Mouse (Mus musculus) cerebellum, postnatal 36 days (tissue): ENCODE measurements at regions not wholly inside any gene's neighbourhood (a gene's known extent, or its start where the extent isn't known, plus 50 kb on each side); places are given as distances from the start of the nearest gene placed in this dataset.

Source experiments
- DNase-seq, 2 experiments: peaks; one replicate each; pipeline ENCODE4 v3.0.0; 2021 to 2022; ENCODE audit warnings: mixed read lengths in 2 of 2

DNA sequence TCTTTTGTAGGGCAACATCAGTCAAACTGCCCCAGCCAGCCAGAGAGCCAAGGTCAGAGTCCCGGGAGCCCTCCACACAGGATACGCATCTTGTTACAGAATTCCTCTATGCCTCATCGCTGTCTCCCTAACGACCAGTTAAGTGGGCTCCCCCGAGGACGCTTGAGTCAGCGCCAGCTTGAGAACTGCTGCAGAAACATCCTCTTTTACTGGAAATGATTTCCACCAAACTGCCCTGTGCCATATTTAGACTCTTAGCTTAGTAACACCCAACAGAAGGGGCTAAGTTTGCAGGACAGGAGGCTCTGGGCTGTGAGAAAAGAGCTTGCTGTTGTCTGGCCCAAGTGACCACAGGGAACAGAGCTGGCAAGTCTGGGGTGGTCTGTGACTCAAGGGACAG is 357.0 kb downstream of the Setd4 start:
- DNase-seq, result no peak

- no peak for DNase-seq
Measured at GRCm38 (mm10) chr16:93245738-93246137, 358.1 kb downstream of the Setd4 start.

- no peak for DNase-seq
Measured at GRCm38 (mm10) chr16:93238898-93239297, 365.0 kb downstream of the Setd4 start.

DNA sequence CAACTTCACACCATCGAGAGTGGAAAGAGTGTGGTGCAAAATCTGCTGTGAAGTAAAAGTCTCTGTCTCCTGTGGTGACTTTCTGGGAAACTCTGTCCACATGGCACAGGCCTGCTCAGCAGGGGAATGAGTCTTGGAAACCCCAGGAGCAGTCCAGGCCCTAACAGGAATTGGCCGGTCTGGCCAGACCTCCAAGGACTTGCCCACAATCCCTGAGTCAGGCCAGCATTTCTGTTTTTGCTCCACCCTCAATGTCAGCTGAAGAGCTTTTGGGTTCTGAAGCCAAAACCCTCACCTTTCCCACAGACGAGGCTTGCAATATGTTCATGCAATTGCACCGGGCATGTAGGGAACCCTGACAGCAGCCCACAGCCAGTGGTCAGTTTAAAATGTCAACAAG is 365.5 kb downstream of the Setd4 start:
- no peak for DNase-seq

DNA sequence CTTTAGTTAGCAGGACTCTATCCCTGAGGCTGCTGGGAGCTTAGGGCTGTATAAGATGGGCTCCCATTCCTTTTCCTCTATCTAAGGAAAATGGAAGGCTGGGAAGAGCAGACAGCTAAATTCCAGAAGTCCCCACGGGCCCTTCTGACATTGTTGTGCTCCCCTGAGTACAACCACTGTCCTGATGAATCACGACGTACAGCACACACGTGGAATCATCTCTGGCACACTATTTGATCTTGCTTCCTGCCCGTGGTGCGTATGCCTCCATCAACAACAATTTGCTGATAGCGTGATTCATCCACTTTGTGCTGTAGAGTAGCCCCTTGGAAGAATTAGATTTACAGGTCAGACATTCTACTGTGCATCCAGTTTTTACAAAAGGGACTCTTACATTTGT is 378.2 kb downstream of the Setd4 start:
- DNase-seq, result no peak

DNA sequence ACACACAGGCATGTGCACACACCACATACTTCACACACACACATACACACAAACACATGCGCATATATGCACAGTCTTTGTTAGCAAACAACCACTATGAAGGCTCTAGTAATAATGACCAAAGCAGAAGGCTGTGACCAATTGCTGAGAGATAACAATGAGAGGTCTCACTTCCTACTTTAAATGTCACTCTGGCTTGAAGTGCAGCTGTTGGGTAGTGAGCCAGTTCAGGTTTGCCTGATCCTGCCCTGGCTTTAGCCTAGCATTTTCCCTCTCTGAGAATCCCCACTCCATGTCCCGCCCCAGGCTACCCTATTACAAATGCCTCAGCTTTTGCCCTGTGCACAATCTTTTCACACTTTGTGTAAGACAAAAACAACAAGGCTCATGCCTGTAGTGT is 378.7 kb downstream of the Setd4 start:
- no peak for DNase-seq

DNA sequence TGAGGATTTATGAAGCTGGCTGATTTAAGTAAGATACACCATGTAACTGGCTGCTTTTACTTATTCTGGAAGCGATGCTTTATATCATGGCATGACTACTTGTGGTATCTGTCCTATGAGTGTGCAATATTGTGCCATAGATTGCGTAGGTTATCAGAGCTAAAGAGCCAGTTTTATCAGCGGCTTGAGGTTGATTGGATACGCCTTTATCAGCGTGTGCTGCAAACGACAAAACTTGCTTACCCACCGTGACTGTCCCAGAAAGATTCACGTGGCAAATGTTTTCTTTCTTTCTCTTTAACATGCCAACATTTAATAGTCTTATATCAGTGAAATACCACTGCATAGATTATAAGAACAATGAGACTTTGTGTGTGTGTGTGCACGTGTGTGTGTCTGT is 384.1 kb downstream of the Setd4 start:
- DNase-seq, result no peak

DNA sequence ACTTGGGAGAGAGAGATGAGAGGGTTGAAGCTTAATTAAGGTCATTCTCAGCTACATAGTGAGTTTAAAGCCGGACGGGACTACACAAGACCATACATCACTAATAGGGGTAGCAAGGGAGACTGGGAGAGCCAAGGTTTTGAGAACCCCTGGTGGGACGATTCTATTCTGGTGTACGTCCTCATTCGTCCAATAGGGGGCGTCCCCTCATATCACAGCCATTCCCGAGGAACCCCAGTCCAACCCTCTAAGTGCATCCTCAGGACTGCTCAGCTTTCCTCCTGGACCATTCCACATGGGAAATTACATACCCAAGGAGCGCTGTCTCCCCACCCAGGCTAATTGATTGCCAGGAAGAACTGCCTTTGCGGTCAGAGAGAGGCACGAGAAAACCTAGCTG is 385.5 kb downstream of the Setd4 start:
- DNase-seq, result no peak

DNA sequence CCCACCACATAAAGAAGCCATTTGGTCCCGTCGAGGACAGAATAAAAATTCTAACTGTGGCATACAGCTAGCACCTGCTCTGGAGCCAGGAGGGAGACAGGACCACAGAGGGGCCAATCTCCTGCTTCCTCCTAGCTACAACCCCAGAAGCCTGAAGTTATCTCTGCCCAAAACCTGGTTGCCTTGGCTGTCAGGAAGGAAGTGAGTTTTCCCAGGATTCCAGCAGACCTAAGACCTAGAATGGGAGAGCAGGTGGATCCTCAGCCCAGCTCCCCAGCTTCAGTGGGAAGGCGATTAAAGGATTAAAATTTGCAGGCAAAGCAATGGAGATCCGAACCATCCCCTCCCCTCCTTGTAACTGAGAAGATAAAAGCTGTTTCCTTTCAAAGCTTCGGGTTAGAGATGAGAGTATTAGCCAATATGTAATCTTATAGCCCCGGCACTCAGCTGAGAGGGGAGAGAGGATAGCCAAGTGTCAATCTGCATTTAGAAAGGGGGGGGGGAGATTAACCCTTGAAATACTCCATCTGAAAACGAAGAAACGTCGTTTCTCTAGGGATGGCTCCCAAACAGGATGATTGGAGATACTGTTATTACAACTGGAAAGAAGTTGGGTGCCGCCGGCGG is 386.1 kb downstream of the Setd4 start:
- no peak for DNase-seq

- no peak for DNase-seq
Measured at GRCm38 (mm10) chr16:93215630-93216029, 388.2 kb downstream of the Setd4 start.

DNA sequence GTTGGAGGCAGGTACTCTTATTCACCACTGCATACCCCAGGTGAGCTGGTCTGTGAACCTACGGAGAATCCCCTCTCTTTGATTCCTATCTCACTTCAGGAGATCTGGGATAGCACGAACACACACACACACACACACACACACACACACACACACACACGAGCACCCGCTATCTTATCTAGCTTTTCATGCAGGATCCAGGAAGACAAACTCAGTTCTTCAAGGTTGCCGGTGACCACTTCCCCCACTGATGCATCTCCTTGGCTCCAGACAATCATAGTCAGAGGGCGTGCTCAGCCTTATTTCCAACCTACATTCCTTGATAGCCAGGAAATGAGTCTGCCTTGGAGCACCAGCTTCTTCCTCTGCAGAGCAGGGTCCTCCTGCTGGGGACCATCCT is 387.7 kb upstream of the Runx1 start:
- no peak for DNase-seq

DNA sequence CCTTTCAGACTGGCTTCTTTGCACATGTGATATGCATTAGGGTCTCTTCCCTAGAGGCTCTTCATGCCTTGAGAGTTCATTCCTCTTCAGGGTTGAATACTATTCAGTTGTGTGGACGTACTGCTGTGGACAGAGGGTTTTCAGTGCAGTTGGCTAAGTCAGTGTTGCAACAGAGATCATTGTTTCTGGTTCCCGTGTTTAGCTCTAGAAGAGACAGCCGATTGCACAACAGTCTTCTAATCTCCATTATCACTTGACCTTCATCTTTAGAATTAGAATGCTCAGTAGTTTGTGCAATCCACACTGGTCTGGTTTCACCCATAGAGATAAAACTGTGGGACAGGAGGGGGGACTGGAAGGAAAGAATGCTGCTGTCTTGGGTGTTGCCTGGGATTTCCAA is 381.7 kb upstream of the Runx1 start:
- DNase-seq, result no peak

- no peak for DNase-seq
Measured at GRCm38 (mm10) chr16:93207217-93207616, 381.3 kb upstream of the Runx1 start.

DNA sequence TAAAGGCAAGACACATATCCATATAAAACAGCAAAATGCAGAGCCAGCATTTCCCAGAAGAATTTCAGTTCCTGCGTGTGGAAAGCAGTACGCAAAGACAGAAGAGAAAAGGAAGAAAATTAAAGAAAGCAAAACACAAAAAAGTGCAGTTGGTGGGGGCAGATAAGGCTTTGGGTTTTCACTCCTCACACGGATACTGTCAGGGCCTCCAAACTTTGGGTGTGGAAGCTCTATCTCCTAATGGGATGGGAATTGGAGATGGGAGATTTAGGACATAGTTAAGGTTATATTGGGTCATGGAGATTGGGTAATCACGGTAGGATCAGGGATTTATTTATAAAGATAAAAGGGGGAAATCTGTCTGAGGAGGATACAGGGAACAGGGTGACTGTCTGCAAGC is 380.4 kb upstream of the Runx1 start:
- DNase-seq, result no peak

DNA sequence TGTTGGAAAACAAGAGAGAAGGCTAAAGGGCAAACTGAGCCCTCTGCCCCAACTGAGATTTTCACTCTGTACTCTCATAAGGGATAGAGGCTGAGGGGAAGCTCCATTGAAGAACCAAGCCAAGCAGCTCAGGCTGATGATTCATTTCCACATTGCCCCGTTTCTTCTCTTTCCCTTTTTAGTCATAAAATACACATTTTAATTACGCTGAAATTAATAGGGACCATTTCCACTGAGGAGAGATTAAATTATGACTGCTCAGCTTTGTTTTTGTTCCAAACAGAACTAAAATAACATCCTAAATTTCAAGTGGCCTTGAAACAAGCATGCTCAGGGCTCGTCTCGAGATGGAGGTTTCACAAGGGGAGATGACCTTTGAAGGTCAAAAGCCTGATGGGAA is 378.7 kb upstream of the Runx1 start:
- DNase-seq, result no peak

DNA sequence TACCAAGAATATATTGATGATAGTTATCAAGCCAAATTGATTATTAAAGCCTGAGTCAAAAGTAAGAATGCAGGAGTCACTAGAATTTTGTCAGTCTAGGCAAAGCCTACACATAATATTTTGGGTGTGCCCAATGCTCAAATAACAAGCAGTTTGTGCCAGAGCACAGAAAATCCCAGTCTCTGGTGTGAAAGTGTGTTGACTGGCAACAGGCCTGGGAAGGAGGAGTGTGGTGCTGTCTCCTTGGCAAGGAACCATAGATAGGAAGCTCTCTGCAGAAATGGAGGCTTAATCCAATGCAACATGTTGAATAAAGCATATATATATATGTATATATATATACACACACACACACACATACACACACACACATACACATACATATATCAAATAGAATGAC is 376.6 kb upstream of the Runx1 start:
- DNase-seq, result no peak

DNA sequence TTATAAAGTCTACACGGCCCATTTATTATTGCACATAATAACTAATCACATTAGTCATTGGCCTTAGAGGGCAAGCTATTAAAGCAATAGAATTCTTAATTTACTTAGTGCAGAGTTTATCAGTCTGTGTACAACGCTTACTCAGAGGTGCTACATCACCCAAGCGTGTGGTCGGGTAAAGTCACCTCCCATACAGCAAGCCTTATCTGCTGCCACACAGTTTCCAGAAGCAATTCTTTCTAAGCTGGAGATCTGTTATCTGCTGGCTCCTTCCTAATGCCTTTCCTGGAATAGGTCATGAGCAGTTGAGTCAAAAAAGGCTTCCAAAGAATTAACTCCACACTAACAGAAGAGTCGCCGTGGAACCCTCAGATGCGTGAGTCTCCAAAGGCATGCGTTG is 371.4 kb upstream of the Runx1 start:
- DNase-seq, result no peak

DNA sequence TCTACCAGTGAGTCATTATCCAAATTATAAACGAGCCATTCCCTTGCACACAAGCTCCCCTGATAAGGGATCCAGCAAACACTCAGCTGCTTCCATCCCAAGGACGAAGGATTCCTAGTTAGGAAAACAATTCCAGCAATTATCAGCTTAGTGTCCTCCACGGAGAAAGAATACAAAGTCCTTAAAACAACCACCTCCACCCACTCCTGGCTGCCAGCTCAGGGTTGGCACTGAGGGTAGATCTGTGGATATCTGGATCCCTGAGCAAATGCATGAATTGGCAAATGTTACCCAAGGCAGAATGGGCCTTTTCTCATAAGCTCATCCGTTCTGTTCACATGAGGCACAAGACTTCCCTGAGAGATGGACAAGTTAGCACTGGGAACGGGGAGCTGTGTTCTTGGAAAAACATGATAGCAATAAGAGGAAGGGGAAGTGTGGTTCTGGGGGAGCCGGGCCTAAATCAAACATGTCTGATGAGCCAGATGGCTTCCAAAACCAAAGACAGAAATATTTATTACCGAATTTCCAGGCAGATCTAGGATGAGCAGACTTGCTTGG is 368.1 kb upstream of the Runx1 start:
- DNase-seq, result no peak

GRCm38 (mm10) chr16:93193263-93193662 is 367.3 kb upstream of the Runx1 start:
- no peak for DNase-seq

- DNase-seq, result no peak
Measured at GRCm38 (mm10) chr16:93192651-93193173, 366.8 kb upstream of the Runx1 start.

DNA sequence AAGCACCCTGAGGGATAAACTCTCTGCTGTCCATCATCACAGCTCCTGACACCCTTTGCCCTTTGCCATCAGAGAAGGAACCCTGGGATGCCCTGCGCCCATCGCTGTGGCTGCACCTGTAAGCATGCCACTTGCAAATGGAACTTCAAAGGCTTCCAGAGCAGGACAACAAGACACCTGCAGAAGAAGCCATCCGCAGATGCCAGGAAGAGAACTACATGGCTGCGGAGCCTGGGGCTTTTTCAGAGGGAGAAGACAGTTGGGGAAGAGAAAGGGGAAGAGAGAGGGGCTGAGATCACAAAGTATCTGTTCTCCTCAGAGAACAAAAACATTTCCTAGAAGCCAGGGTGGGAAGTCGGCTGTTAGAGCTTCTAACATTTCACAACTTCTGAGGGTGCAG is 365.2 kb upstream of the Runx1 start:
- no peak for DNase-seq

DNA sequence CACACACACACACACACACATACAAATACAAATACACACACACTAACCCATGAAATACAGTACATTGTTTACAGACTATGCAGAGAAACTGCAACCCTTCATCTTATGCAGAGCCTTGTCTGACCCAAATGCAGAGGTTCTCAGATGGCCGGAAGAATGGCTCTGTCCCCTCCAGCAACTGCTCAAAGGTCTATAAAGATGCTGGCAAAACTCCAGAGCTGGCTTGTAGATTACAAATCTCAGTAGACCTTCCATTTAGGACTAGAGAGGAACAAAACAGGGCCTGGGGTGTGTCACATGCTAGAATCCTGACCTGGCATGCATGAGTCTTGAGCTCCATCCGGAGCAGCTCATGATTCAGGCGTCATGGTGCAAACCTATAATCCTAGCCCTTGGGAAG is 364.4 kb upstream of the Runx1 start:
- DNase-seq, result no peak

GRCm38 (mm10) chr16:93189875-93190274 is 363.9 kb upstream of the Runx1 start:
- no peak for DNase-seq

DNA sequence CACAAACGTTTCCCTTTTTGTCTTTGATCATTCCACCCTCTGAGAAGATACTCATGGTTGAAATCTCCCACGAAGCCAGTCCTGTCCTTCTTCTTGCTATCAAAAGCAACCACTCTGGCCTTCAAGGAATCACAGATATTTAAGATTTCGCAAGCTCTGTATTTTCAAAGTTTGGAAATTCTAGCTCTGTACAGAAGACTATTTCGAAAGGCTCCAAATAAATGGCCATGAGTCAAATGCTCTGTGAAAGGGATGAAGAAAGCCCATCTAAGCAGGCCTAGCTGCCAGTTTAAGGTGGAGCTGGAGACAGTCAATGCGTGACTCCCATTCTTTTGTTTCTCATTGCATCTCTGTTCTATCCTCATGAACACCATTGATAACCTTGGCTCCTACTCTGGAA is 363.5 kb upstream of the Runx1 start:
- DNase-seq, result no peak

- DNase-seq, result no peak
Measured at GRCm38 (mm10) chr16:93186554-93186953, 360.6 kb upstream of the Runx1 start.
